In genomic region chr14:62536127-62536526, GRCm38 (mm10) we compare ENCODE assay signal across 22 mouse cellular contexts. TPM values are rescaled to one million over a fixed set of nuclear protein-coding genes. Genes with fewer than 3 reads are reported as not detected.
DNase-seq lines count a peak whose midpoint lies in the region; ATAC-seq lines count a peak whose summit lies in the region.
"Had no signal": no experiment of that assay in that cellular context is flagged by ENCODE, and none has a peak within 500 bp of the region (broad histone marks: within the 10 kb centered on the region; RNA-seq: fewer than 3 reads in every experiment).

No protein-coding gene starts in this region.

- no peak overlapping the region for H3K4me2 ChIP-seq in neural tube, embryonic 15.5 days
- H3K4me2 ChIP-seq in liver, embryonic 12.5 days, result no peak overlapping the region
- H3K4me2 ChIP-seq: liver, embryonic 11.5 days had no signal

- no peaks in the 10 kb centered on the region for H3K9me3 ChIP-seq in neural tube, embryonic 15.5 days (replicated peaks)
- H3K9me3 ChIP-seq in liver, embryonic 12.5 days (replicated peaks), result no peaks in the 10 kb centered on the region
- H3K9me3 ChIP-seq: forebrain, embryonic 10.5 days had no signal

- H3K27ac ChIP-seq in neural tube, embryonic 15.5 days (replicated peaks), result peak overlapping the region; percentile 63; the same call in 1 of the 2 replicates
- no peak overlapping the region for H3K27ac ChIP-seq in liver, embryonic 12.5 days
- H3K27ac ChIP-seq: forebrain, embryonic 10.5 days had no signal

- H3K4me1 ChIP-seq in neural tube, embryonic 15.5 days, result peaks cover 7% of the 10 kb centered on the region
- no peaks in the 10 kb centered on the region for H3K4me1 ChIP-seq in liver, embryonic 12.5 days
- H3K4me1 ChIP-seq: forebrain, embryonic 10.5 days had no signal

- DNase-seq in gastrocnemius, postnatal 25 days, result peak; percentile 26
- DNase-seq in gastrocnemius, postnatal 14 days, result no peak
- peak; percentile 14 for DNase-seq in left cerebral cortex, postnatal 4 days
- no peak for DNase-seq in left cerebral cortex, postnatal 10 days (ENCODE audit: extremely low spot score in 1 of 2, low spot score in 2 of 2)
- peak; percentile 26 to 31 for DNase-seq in gastrocnemius, postnatal 36 days
- DNase-seq: adrenal gland, adult 8-10 months; kidney, adult 9 months; kidney, postnatal 25 days; lung, adult 2 months; thymus, postnatal 36 days had no signal

- peak; percentile 72 for ATAC-seq in neural tube, embryonic 15.5 days (ENCODE audit: low FRiP score)
- no peak for ATAC-seq in liver, embryonic 12.5 days
- ATAC-seq: Patski had no signal

- 46% methylated on average over 5 of the region's 5 CpGs for WGBS in neural tube, embryonic 15.5 days
- 63% methylated on average over 5 of the region's 5 CpGs for WGBS in liver, embryonic 12.5 days (ENCODE audit: insufficient replicate concordance)

- no peak overlapping the region for H3K4me3 ChIP-seq in neural tube, embryonic 15.5 days (replicated peaks)
- no peak overlapping the region for H3K4me3 ChIP-seq in liver, embryonic 12.5 days
- H3K4me3 ChIP-seq: forebrain, embryonic 10.5 days had no signal

- H3K36me3 ChIP-seq in neural tube, embryonic 15.5 days, result no peaks in the 10 kb centered on the region
- H3K36me3 ChIP-seq in liver, embryonic 12.5 days, result no peaks in the 10 kb centered on the region
- H3K36me3 ChIP-seq: forebrain, embryonic 10.5 days had no signal

- intact Hi-C loops in gastrocnemius, postnatal 14 days (cut with DNase I; ENCODE audit: low total_unique reads), result no loop called here
- intact Hi-C loops in left cerebral cortex, postnatal 4 days (cut with DNase I), result no loop called here
- intact Hi-C loops in left cerebral cortex, postnatal 10 days (cut with DNase I), result no loop called here
- intact Hi-C loops in gastrocnemius, postnatal 36 days (cut with DNase I), result no loop called here

- no peak overlapping the region for H3K9ac ChIP-seq in neural tube, embryonic 15.5 days (replicated peaks)
- H3K9ac ChIP-seq in liver, embryonic 12.5 days, result no peak overlapping the region

- no peaks in the 10 kb centered on the region for H3K27me3 ChIP-seq in neural tube, embryonic 15.5 days (replicated peaks)
- H3K27me3 ChIP-seq in liver, embryonic 12.5 days (replicated peaks), result 0 out of 2 replicates have a peak, but pooled peaks cover 5% of the 10 kb centered on the region

RNA-seq across cellular contexts. Expression of gene Fam124a, which starts 19.4 kb away (rescaled TPM):
- 1 to 10 TPM; 2.0 to 3.6 TPM for total RNA-seq in gastrocnemius, postnatal 25 days (2021)
- total RNA-seq in gastrocnemius, postnatal 14 days (2021), result 1 to 10 TPM; 2.7 to 2.9 TPM
- 100 to 1,000 TPM in 1 of 2 experiments, 10 to 100 TPM in 1; 96.3 to 104 TPM for total RNA-seq in left cerebral cortex, postnatal 4 days (2021)
- total RNA-seq in left cerebral cortex, postnatal 10 days (2021), result 10 to 100 TPM; 69.1 to 81.2 TPM
- total RNA-seq in gastrocnemius, postnatal 36 days (2021), result 1 to 10 TPM; 1.4 to 2.5 TPM
- 58.4 and 71.2 TPM in 2 replicates for polyA plus RNA-seq in neural tube, embryonic 15.5 days (2015; fragmentation: Nextera tagmentation; extraction: Ambion mirVana)
- 2.9 and 3.8 TPM in 2 replicates for polyA plus RNA-seq in liver, embryonic 12.5 days (2016; fragmentation: Nextera tagmentation; extraction: Ambion mirVana)

RNA-seq across cellular contexts. Expression of gene Gm4131, which starts 30.6 kb away (rescaled TPM):
- not detected for total RNA-seq in gastrocnemius, postnatal 25 days (2021)
- total RNA-seq in gastrocnemius, postnatal 14 days (2021), result not detected
- total RNA-seq in left cerebral cortex, postnatal 4 days (2021), result not detected
- total RNA-seq in left cerebral cortex, postnatal 10 days (2021), result not detected
- not detected for total RNA-seq in gastrocnemius, postnatal 36 days (2021)
- 0.27 TPM in 2 replicates for polyA plus RNA-seq in neural tube, embryonic 15.5 days (2015; fragmentation: Nextera tagmentation; extraction: Ambion mirVana)
- polyA plus RNA-seq in liver, embryonic 12.5 days (2016; fragmentation: Nextera tagmentation; extraction: Ambion mirVana), result not detected in 2 replicates
- total RNA-seq: adrenal gland, adult 8-10 months; left cerebral cortex, adult 18-20 months had no signal
- polyA plus RNA-seq: brain, embryonic 14.5 days; forebrain, embryonic 10.5 days; heart, embryonic 14.5 days; hindbrain, embryonic 11.5 days; intestine, embryonic 14.5 days; limb, embryonic 11.5 days; liver, embryonic 11.5 days; lung, adult 2 months; neural tube, embryonic 11.5 days; Patski had no signal

Comparison
In these comparisons a context has a peak if more than half of its experiments do, and no peak if none do; other contexts are left out.
1. DNase-seq: peak in gastrocnemius, postnatal 25 days (single experiment), left cerebral cortex, postnatal 4 days (single experiment) and gastrocnemius, postnatal 36 days (2 of 2); none in gastrocnemius, postnatal 14 days (single experiment) and left cerebral cortex, postnatal 10 days (0 of 2).
2. RNA of gene Fam124a, which starts 19.4 kb away (total RNA-seq): 96.3 to 104 TPM in left cerebral cortex, postnatal 4 days and 69.1 to 81.2 TPM in left cerebral cortex, postnatal 10 days; 2.0 to 3.6 TPM in gastrocnemius, postnatal 25 days, 2.7 to 2.9 TPM in gastrocnemius, postnatal 14 days and 1.4 to 2.5 TPM in gastrocnemius, postnatal 36 days; every median in the first group is over 10 times any median in the second.